In the genomic region with DNA sequence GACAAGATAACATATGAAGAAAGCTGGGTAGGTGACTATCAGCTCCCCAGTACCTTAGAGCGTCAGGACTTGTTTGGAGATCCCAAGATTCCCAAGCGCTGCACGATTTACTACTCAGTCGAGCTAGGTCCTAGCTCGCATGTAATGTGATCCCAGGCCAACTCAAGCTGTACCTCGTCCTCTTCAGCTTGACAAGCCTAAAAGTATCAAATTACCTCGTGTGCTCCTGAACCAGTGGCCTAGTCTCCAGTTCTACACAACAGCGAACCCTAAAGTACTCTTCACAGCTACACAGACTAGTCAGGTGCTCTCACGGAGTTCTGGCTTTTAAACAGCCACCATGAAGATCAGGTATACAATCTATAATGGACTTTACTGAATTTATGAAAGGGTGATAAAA, we compare ENCODE assay signal across 19 mouse cellular contexts. TPM values are rescaled to one million over a fixed set of nuclear protein-coding genes. Genes with fewer than 3 reads are reported as not detected.
DNase-seq lines count a peak whose midpoint lies in the region; ATAC-seq lines count a peak whose summit lies in the region.
"Had no signal": no experiment of that assay in that cellular context is flagged by ENCODE, and none has a peak within 500 bp of the region (broad histone marks: within the 10 kb centered on the region; RNA-seq: fewer than 3 reads in every experiment).

No protein-coding gene starts in this region.

- H3K9ac ChIP-seq in heart, embryonic 15.5 days, result no peak overlapping the region
- H3K9ac ChIP-seq in lung, embryonic 15.5 days, result no peak overlapping the region
- no peak overlapping the region for H3K9ac ChIP-seq in embryonic facial prominence, embryonic 13.5 days
- H3K9ac ChIP-seq in liver, embryonic 11.5 days (ENCODE audit: low read depth, low read length), result no peak overlapping the region
- H3K9ac ChIP-seq: liver, embryonic 15.5 days had no signal

- DNase-seq in heart, postnatal 10 days, result no peak
- DNase-seq in lung, postnatal 4 days, result no peak
- DNase-seq in mesoderm, embryonic 11.5 days (ENCODE audit: low read depth, low spot score), result peak; percentile 62
- DNase-seq in cerebellum, adult 18-20 months, result no peak
- DNase-seq in liver, embryonic 11.5 days (ENCODE audit: low spot score), result no peak
- DNase-seq: adrenal gland, postnatal 14 days; cerebellum, postnatal 10 days; gastrocnemius, adult 2 months; heart, adult 2 months; heart, postnatal 36 days; left cerebral cortex, postnatal 4 days; right cerebral cortex, postnatal 4 days had no signal

- WGBS in heart, embryonic 15.5 days, result 21% methylated on average over 9 of the region's 9 CpGs
- 13% methylated on average over 9 of the region's 9 CpGs for WGBS in lung, embryonic 15.5 days
- 24% methylated on average over 9 of the region's 9 CpGs for WGBS in embryonic facial prominence, embryonic 13.5 days
- 49% methylated on average over 9 of the region's 9 CpGs for WGBS in liver, embryonic 11.5 days

- no peaks in the 10 kb centered on the region for H3K36me3 ChIP-seq in heart, embryonic 15.5 days
- no peaks in the 10 kb centered on the region for H3K36me3 ChIP-seq in lung, embryonic 15.5 days
- no peaks in the 10 kb centered on the region for H3K36me3 ChIP-seq in embryonic facial prominence, embryonic 13.5 days
- H3K36me3 ChIP-seq in liver, embryonic 11.5 days (ENCODE audit: control insufficient read depth, insufficient read depth, low read length), result no peaks in the 10 kb centered on the region
- H3K36me3 ChIP-seq: liver, embryonic 15.5 days had no signal

- peaks cover 4% of the 10 kb centered on the region for H3K4me1 ChIP-seq in heart, embryonic 15.5 days (replicated peaks)
- H3K4me1 ChIP-seq in lung, embryonic 15.5 days, result peaks cover 20% of the 10 kb centered on the region; the same call in 1 of the 2 replicates
- H3K4me1 ChIP-seq in embryonic facial prominence, embryonic 13.5 days, result no peaks in the 10 kb centered on the region
- no peaks in the 10 kb centered on the region for H3K4me1 ChIP-seq in liver, embryonic 11.5 days (replicated peaks; ENCODE audit: control insufficient read depth, insufficient read depth, low read length)
- H3K4me1 ChIP-seq: liver, embryonic 15.5 days; megakaryocyte, embryonic 14.5 days had no signal

- peak; percentile 58; the same call in 1 of the 2 replicates for ATAC-seq in heart, embryonic 15.5 days (replicated peaks; ENCODE audit: insufficient number of reproducible peaks, insufficient read depth, low FRiP score, low read depth)
- peak; percentile 48; the same call in 1 of the 2 replicates for ATAC-seq in lung, embryonic 15.5 days (ENCODE audit: borderline replicate concordance, extremely low read depth, low FRiP score, low TSS enrichment)
- 0 out of 2 replicates have a peak, but pooled peaks have one; percentile 48 for ATAC-seq in embryonic facial prominence, embryonic 13.5 days (ENCODE audit: insufficient number of reproducible peaks, insufficient read depth, low FRiP score, low TSS enrichment, low read depth)
- no peak for ATAC-seq in liver, embryonic 11.5 days (replicated peaks; ENCODE audit: low FRiP score)
- ATAC-seq: forebrain, embryonic 16.5 days; hindbrain, postnatal 0 days had no signal

- no peak overlapping the region for H3K4me2 ChIP-seq in heart, embryonic 15.5 days
- no peak overlapping the region for H3K4me2 ChIP-seq in lung, embryonic 15.5 days
- no peak overlapping the region for H3K4me2 ChIP-seq in embryonic facial prominence, embryonic 13.5 days
- no peak overlapping the region for H3K4me2 ChIP-seq in liver, embryonic 11.5 days
- H3K4me2 ChIP-seq: liver, embryonic 15.5 days had no signal

- intact Hi-C loops in heart, postnatal 10 days (cut with DNase I), result no loop called here

- no peaks in the 10 kb centered on the region for H3K9me3 ChIP-seq in heart, embryonic 15.5 days (replicated peaks)
- H3K9me3 ChIP-seq in lung, embryonic 15.5 days, result 0 out of 2 replicates have a peak, but pooled peaks cover 4% of the 10 kb centered on the region
- H3K9me3 ChIP-seq in embryonic facial prominence, embryonic 13.5 days, result 0 out of 2 replicates have a peak, but pooled peaks cover 5% of the 10 kb centered on the region
- no peaks in the 10 kb centered on the region; the same call in 1 of the 2 replicates for H3K9me3 ChIP-seq in liver, embryonic 11.5 days (ENCODE audit: control insufficient read depth, low read length)
- H3K9me3 ChIP-seq: liver, embryonic 15.5 days had no signal

- peak overlapping the region; percentile 37; the same call in 1 of the 2 replicates for H3K27ac ChIP-seq in heart, embryonic 15.5 days
- H3K27ac ChIP-seq in lung, embryonic 15.5 days, result no peak overlapping the region
- H3K27ac ChIP-seq in embryonic facial prominence, embryonic 13.5 days, result no peak overlapping the region
- H3K27ac ChIP-seq in liver, embryonic 11.5 days (ENCODE audit: low read depth, low read length), result no peak overlapping the region
- H3K27ac ChIP-seq: gastrocnemius, adult 2 months; heart, adult 2 months; hindbrain, postnatal 0 days; liver, embryonic 15.5 days had no signal

- H3K27me3 ChIP-seq in heart, embryonic 15.5 days, result no peaks in the 10 kb centered on the region
- H3K27me3 ChIP-seq in lung, embryonic 15.5 days, result no peaks in the 10 kb centered on the region
- no peaks in the 10 kb centered on the region for H3K27me3 ChIP-seq in embryonic facial prominence, embryonic 13.5 days
- H3K27me3 ChIP-seq in liver, embryonic 11.5 days (replicated peaks; ENCODE audit: control insufficient read depth, insufficient read depth, low read length), result no peaks in the 10 kb centered on the region
- H3K27me3 ChIP-seq: liver, embryonic 15.5 days; megakaryocyte, embryonic 14.5 days had no signal

- H3K4me3 ChIP-seq in heart, embryonic 15.5 days, result no peak overlapping the region
- H3K4me3 ChIP-seq in lung, embryonic 15.5 days, result no peak overlapping the region
- H3K4me3 ChIP-seq in embryonic facial prominence, embryonic 13.5 days, result no peak overlapping the region
- H3K4me3 ChIP-seq in liver, embryonic 11.5 days (ENCODE audit: low read depth, low read length), result no peak overlapping the region
- H3K4me3 ChIP-seq: gastrocnemius, adult 2 months; heart, adult 2 months; liver, embryonic 15.5 days; megakaryocyte, embryonic 14.5 days had no signal

RNA-seq across cellular contexts. Expression of gene Tmem131l, which starts 45.5 kb away (rescaled TPM):
- polyA plus RNA-seq in heart, embryonic 15.5 days (2015; fragmentation: Nextera tagmentation; extraction: Ambion mirVana), result 23.5 and 43.2 TPM in 2 replicates
- total RNA-seq in heart, postnatal 10 days (2021), result 10 to 100 TPM; 31.4 to 32.6 TPM
- 41.6 and 55.9 TPM in 2 replicates for polyA plus RNA-seq in lung, embryonic 15.5 days (2015; fragmentation: Nextera tagmentation; extraction: Ambion mirVana)
- 65.7 and 67.4 TPM in 2 replicates for polyA plus RNA-seq in embryonic facial prominence, embryonic 13.5 days (2015; fragmentation: Nextera tagmentation; extraction: Ambion mirVana)
- 35.7 and 37.9 TPM in 2 replicates for polyA plus RNA-seq in liver, embryonic 11.5 days (2014; fragmentation: Nextera tagmentation; extraction: Ambion mirVana)
